Mouse (Mus musculus) kidney, embryonic 14.5 days (tissue): ENCODE measurements at regions not wholly inside any gene's neighbourhood (a gene's known extent, or its start where the extent isn't known, plus 50 kb on each side); places are given as distances from the start of the nearest gene placed in this dataset.

Experiments
- ATAC-seq: fragments of 200-750 bp; cut with Nextera tagmentation; 2 replicates; pipeline ENCODE4 v1.8.0; 2017; ENCODE audit warnings: moderate number of reproducible peaks, mild to moderate bottlenecking, moderate TSS enrichment, moderate library complexity; ENCODE audit not compliant: low FRiP score, low TSS enrichment
- H3K27ac ChIP-seq: fragments of 300-500 bp; sonication (generic); 2 replicates; pipeline ENCODE4 v1.5.1; 2014; ENCODE audit warnings: low read depth, mild to moderate bottlenecking, low read length, moderate library complexity, mixed read lengths
- H3K27me3 ChIP-seq: fragments of 300-500 bp; sonication (generic); 2 replicates; pipeline ENCODE4 v1.6.1; 2014; ENCODE audit warnings: mild to moderate bottlenecking, low read length; ENCODE audit not compliant: control insufficient read depth, insufficient read depth
- H3K36me3 ChIP-seq: fragments of 300-500 bp; sonication (generic); 2 replicates; pipeline ENCODE4 v1.6.1; 2014; ENCODE audit warnings: low read length, mixed read lengths; ENCODE audit not compliant: control insufficient read depth, insufficient read depth
- H3K4me1 ChIP-seq: fragments of 300-500 bp; sonication (generic); 2 replicates; pipeline ENCODE4 v1.6.1; 2014; ENCODE audit warnings: low read length, mixed read lengths; ENCODE audit not compliant: control insufficient read depth, insufficient read depth
- H3K4me2 ChIP-seq: fragments of 300-500 bp; sonication (generic); replicated peaks from 2 replicates; pipeline ENCODE4 v1.6.1; 2014; ENCODE audit warnings: low read depth, mild to moderate bottlenecking, low read length
- H3K4me3 ChIP-seq: fragments of 300-500 bp; sonication (generic); 2 replicates; pipeline ENCODE4 v1.5.1; 2014; ENCODE audit warnings: mild to moderate bottlenecking, low read length
- H3K9ac ChIP-seq: fragments of 300-500 bp; sonication (generic); 2 replicates; pipeline ENCODE4 v1.6.1; 2014; ENCODE audit warnings: low read depth, mild to moderate bottlenecking, low read length, moderate library complexity
- H3K9me3 ChIP-seq: fragments of 300-500 bp; sonication (generic); 2 replicates; pipeline ENCODE4 v1.6.1; 2016; ENCODE audit warnings: low read length; ENCODE audit not compliant: control insufficient read depth
- WGBS: fragments of 180-500 bp; shearing (Covaris S2); extraction: QIAGEN DNeasy Blood & Tissue Kit; methylation state at CpG from one replicate; pipeline ENCODE4 v1.1.7; 2014; 5-methylcytosine and 5-hydroxymethylcytosine counted together

DNA sequence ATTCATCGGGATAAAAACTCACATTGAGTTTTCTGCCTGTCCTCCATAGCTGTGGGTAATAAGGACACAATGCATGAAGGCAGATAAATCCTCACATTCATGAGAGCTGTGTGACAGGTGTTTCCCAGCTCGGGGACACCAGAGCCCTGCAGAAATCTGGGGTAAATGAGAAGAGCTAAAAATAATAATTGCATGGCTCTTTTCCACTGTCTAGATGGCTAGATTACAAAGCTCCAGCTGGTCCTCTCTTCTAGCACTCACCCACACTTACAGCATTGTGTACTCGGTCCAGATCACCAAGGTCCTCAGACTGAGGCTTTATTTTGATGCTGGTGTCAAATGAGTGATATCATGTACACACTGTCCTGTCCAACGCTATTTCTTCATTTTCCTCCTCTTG is 1025.5 kb downstream of the Slc22a22 start:
- Histone ChIP-seq H3K27ac (no peak overlapping the region), H3K9ac (no peak overlapping the region), H3K27me3 (no peaks in the 10 kb centered on the region), H3K36me3 (no peaks in the 10 kb centered on the region), H3K4me3 (no peak overlapping the region), H3K4me1 (no peaks in the 10 kb centered on the region), H3K4me2 (no peak overlapping the region), H3K9me3 (no peaks in the 10 kb centered on the region)
- no peak for ATAC-seq
- 48% methylated on average over 4 of the region's 4 CpGs for WGBS

- H3K27me3 ChIP-seq, result no peaks in the 10 kb centered on the region
- no peak overlapping the region for H3K4me2 ChIP-seq
- no peak overlapping the region for H3K9ac ChIP-seq
- H3K9me3 ChIP-seq, result no peaks in the 10 kb centered on the region
- H3K4me3 ChIP-seq, result no peak overlapping the region
- ATAC-seq, result no peak
- H3K36me3 ChIP-seq, result no peaks in the 10 kb centered on the region
- H3K4me1 ChIP-seq, result no peaks in the 10 kb centered on the region
- WGBS, result 76% methylated on average over 10 of the region's 10 CpGs
- no peak overlapping the region for H3K27ac ChIP-seq
Observed at GRCm38 (mm10) chr15:56448015-56448645, 1029.3 kb downstream of the Slc22a22 start.

- H3K27me3 ChIP-seq, result no peaks in the 10 kb centered on the region
- H3K4me3 ChIP-seq, result no peak overlapping the region
- ATAC-seq, result no peak
- 80% methylated on average over 4 of the region's 4 CpGs for WGBS
- H3K4me2 ChIP-seq, result no peak overlapping the region
- no peaks in the 10 kb centered on the region for H3K4me1 ChIP-seq
- H3K9ac ChIP-seq, result no peak overlapping the region
- no peaks in the 10 kb centered on the region for H3K9me3 ChIP-seq
- no peaks in the 10 kb centered on the region for H3K36me3 ChIP-seq
- H3K27ac ChIP-seq, result no peak overlapping the region
Observed at GRCm38 (mm10) chr15:56440171-56440570, 1037.3 kb downstream of the Slc22a22 start.

DNA sequence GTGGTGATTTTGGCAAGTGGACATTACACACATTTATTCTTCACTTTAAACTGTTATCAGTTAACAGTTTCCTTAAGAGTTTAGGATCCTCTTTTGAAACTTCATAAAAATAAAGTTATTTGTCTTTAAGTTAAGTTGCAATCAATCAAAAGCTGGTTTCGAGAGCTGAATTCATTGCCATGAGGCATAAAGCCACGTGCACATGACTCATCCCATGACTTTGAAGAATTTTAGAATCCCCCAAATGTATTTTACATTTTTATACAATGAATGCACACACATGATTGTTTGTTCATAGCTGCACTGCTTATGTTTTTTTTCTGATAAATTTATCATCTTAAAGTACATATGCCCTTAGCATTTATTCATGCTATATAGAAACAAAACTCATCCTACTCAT is 1039.1 kb downstream of the Slc22a22 start:
- no peak overlapping the region for H3K4me2 ChIP-seq
- no peak overlapping the region for H3K9ac ChIP-seq
- no peaks in the 10 kb centered on the region for H3K27me3 ChIP-seq
- H3K27ac ChIP-seq, result no peak overlapping the region
- H3K4me1 ChIP-seq, result no peaks in the 10 kb centered on the region
- H3K9me3 ChIP-seq, result no peaks in the 10 kb centered on the region
- 78% methylated on average over 2 of the region's 2 CpGs for WGBS
- ATAC-seq, result no peak
- H3K4me3 ChIP-seq, result no peak overlapping the region
- H3K36me3 ChIP-seq, result no peaks in the 10 kb centered on the region

DNA sequence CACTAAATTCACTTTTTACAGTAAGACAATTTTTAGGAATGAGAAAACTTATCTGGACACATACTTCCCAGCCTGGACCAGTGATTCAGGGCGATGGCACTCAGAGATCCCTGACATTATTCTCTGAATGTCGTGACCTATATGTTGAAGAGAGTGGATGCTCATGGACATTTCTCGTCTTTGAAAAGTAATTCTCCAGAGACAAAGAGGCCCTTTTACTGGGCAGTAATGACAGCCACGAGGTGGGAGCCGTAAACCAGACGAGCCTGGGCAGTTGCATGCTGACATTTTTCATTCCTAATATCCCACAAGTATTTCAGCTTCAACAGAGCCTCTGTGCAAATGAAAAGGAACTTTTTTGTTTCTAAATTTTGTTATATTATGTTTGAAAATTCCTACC is 1041.3 kb downstream of the Slc22a22 start:
- no peak overlapping the region for H3K4me2 ChIP-seq
- WGBS, result 55% methylated on average over 6 of the region's 6 CpGs

DNA sequence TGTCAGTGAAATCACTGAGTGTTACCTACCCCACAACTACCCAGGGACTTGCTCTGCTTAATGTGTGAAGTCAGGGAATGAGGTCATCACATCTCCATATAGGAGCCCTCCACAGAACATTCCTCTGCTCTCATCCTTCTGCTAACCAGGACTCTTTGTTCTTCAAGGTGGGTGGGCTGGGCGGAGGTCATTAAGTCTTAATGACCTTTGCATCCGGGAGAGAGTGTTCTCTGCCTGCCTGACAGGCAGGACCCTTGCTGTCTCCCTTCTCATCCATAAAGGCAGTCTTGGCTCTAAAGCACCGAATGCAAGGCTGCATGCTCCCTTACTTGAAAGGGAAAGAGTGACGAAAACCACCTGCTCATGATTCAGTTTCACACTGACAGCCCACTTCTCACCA is 1051.4 kb downstream of the Slc22a22 start:
- WGBS, result 5% methylated on average over 4 of the region's 4 CpGs

More for the DNA sequence above, 1041.3 kb downstream of the Slc22a22 start:
- Histone ChIP-seq H3K27me3 (no peaks in the 10 kb centered on the region), H3K9me3 (no peaks in the 10 kb centered on the region), H3K4me3 (no peak overlapping the region), H3K36me3 (no peaks in the 10 kb centered on the region), H3K9ac (no peak overlapping the region), H3K4me1 (no peaks in the 10 kb centered on the region), H3K27ac (no peak overlapping the region)
- ATAC-seq, result no peak

GRCm38 (mm10) chr15:56420681-56421080 is 1056.7 kb downstream of the Slc22a22 start:
- no peak overlapping the region for H3K27ac ChIP-seq
- WGBS, result 77% methylated on average over 1 of the region's 1 CpGs
- no peaks in the 10 kb centered on the region for H3K27me3 ChIP-seq
- ATAC-seq, result no peak
- no peaks in the 10 kb centered on the region for H3K36me3 ChIP-seq
- no peak overlapping the region for H3K9ac ChIP-seq
- no peaks in the 10 kb centered on the region for H3K9me3 ChIP-seq
- no peaks in the 10 kb centered on the region for H3K4me1 ChIP-seq
- no peak overlapping the region for H3K4me3 ChIP-seq
- no peak overlapping the region for H3K4me2 ChIP-seq

More for the DNA sequence above, 1051.4 kb downstream of the Slc22a22 start:
- H3K27ac ChIP-seq, result no peak overlapping the region
- H3K9me3 ChIP-seq, result no peaks in the 10 kb centered on the region
- no peak overlapping the region for H3K4me2 ChIP-seq
- H3K27me3 ChIP-seq, result no peaks in the 10 kb centered on the region
- 0 out of 2 replicates have a peak, but pooled peaks cover 6% of the 10 kb centered on the region for H3K4me1 ChIP-seq
- no peak overlapping the region for H3K4me3 ChIP-seq
- H3K9ac ChIP-seq, result no peak overlapping the region
- ATAC-seq, result peak; percentile 90
- no peaks in the 10 kb centered on the region for H3K36me3 ChIP-seq

DNA sequence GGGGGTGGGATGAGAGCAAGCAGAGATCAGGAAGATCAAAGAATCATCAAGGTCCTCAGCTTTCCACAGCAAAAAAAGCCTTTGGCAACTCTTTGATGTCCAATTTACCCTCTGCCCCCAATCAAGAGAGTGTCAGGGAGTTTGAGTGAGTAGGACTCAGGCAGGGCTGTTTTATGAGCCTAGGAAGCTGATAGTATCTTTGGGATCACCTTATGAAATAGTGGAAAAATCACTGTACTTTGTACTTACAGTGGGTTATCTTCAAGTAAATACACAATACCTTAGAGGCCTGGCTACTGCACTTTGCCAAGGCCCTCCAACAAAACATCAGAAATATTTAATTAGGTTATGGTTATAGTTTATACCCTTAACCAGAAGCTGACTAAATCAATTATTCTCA is 1085.4 kb downstream of the Slc22a22 start:
- no peak for ATAC-seq
- H3K4me1 ChIP-seq, result no peaks in the 10 kb centered on the region
- no peak overlapping the region for H3K4me2 ChIP-seq
- no peaks in the 10 kb centered on the region for H3K36me3 ChIP-seq
- H3K27ac ChIP-seq, result no peak overlapping the region
- no peak overlapping the region for H3K4me3 ChIP-seq
- no peaks in the 10 kb centered on the region for H3K27me3 ChIP-seq
- H3K9me3 ChIP-seq, result no peaks in the 10 kb centered on the region
- H3K9ac ChIP-seq, result no peak overlapping the region

DNA sequence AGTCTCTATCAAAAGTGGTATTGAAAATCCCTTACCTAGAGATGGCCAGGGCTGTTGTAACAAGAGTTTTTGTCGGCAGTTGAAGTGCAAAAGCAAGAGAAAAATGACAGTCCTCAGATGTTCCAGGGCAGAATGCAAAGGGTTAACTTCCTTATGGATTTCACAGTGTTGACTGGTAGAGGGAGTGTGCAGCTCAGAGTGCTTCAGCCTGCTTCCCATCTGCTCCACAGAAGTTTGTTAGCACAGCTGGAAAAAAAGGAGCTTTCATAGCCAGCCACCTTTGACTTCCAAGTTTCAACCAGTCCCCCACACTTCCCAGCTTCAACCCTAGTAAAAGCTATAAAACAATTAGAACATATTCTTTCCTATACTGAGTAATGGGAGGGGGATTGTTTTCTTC is 1098.9 kb downstream of the Slc22a22 start:
- Histone ChIP-seq H3K27me3 (no peaks in the 10 kb centered on the region), H3K9ac (no peak overlapping the region), H3K4me3 (no peak overlapping the region), H3K4me2 (no peak overlapping the region), H3K9me3 (no peaks in the 10 kb centered on the region), H3K4me1 (no peaks in the 10 kb centered on the region), H3K36me3 (no peaks in the 10 kb centered on the region), H3K27ac (no peak overlapping the region)
- WGBS, result 31% methylated on average over 1 of the region's 1 CpGs
- peak; percentile 86; the same call in 1 of the 2 replicates for ATAC-seq
